Mouse (Mus musculus): Measurements from ENCODE around the gene Akna. TPM values are rescaled to one million over a fixed set of nuclear protein-coding genes. Genes with fewer than 3 reads are reported as not detected.
"Not testable (repeated sequence)": the region's sequence is repeated elsewhere in the genome, so short reads cannot be mapped to it uniquely, and the experiment has no call there.

The Akna gene
- polyA plus RNA-seq, 1 experiment from 2014 or later: 2.5 TPM

DNA sequence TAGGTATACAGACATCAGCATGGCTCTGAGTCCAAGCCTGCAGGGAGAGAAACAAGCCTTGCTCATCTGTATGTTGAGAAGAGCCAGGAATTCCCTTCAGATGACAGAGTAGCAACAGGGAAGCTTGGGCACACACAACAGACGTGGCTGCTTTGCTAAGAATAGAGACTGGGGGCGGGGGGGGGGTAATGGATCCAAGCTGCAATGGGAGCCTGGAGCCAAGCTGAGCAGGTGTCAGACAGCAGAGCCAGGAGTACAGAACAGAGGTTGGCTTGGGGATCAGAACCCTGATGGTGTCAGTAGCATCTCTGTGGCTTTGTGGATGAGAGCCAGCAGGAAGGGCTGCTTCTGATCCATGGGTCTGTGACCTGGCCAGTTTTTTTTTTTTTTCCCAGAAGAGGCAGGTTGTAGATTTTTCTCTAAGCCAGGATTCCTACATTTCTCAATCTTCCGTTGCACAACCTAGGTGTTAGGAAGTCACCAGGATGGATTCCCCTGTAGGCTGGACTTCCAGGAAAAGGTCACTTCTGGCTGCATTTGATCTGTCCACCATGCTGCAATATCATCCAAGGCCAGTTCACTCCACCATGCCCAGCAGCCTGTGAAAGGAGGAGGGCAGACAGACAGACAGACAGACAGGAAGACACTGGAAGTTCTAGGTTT is 64.6 kb downstream of the Akna start:
- Histone ChIP-seq H3K9ac (replicated peaks; ENCODE audit: low read depth, low read length) (no peak overlapping the region), H3K27ac (ENCODE audit: low read depth, low read length) (no peak overlapping the region), H3K27me3 (ENCODE audit: control insufficient read depth, insufficient read depth, low read length) (no peaks in the 10 kb centered on the region), H3K4me1 (ENCODE audit: control insufficient read depth, insufficient read depth, low read length) (no peaks in the 10 kb centered on the region), H3K4me3 (ENCODE audit: low read depth, low read length) (no peak overlapping the region), H3K4me2 (ENCODE audit: low read depth, low read length) (no peak overlapping the region), H3K36me3 (ENCODE audit: control insufficient read depth, insufficient read depth, low read length) (no peaks in the 10 kb centered on the region), H3K9me3 (ENCODE audit: control insufficient read depth, low read length) (no peaks in the 10 kb centered on the region)
- ATAC-seq (ENCODE audit: low read depth): no peak
- WGBS: 64% methylated on average over 3 of the region's 3 CpGs

DNA sequence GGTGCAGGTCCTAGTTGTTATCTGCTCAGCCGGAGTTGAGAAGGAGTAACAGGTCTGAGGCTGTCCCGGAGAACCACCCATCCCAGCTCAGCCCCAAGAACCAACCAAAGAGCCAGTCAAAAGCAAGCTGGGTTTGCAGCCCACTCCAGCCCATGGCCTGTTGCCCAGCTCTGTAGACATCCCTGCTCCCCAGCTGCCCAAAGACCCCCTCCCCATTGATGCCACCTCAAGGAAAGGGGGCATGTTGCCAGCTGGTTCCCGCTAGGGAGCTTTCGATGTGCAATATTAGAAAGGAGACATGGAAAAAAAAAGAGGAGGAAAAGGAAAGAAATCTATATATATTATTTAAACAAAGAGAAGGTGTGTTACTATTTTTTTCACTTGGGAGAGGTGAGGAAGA is 69.8 kb downstream of the Akna start:
- Histone ChIP-seq H3K27ac (ENCODE audit: low read depth, low read length) (no peak overlapping the region), H3K36me3 (ENCODE audit: control insufficient read depth, insufficient read depth, low read length) (no peaks in the 10 kb centered on the region), H3K4me3 (ENCODE audit: low read depth, low read length) (no peak overlapping the region), H3K4me2 (ENCODE audit: low read depth, low read length) (no peak overlapping the region), H3K9me3 (ENCODE audit: control insufficient read depth, low read length) (no peaks in the 10 kb centered on the region), H3K4me1 (ENCODE audit: control insufficient read depth, insufficient read depth, low read length) (no peaks in the 10 kb centered on the region), H3K27me3 (ENCODE audit: control insufficient read depth, insufficient read depth, low read length) (no peaks in the 10 kb centered on the region), H3K9ac (replicated peaks; ENCODE audit: low read depth, low read length) (no peak overlapping the region)
- ATAC-seq (ENCODE audit: low read depth): no peak
- WGBS: 90% methylated on average over 4 of the region's 4 CpGs

DNA sequence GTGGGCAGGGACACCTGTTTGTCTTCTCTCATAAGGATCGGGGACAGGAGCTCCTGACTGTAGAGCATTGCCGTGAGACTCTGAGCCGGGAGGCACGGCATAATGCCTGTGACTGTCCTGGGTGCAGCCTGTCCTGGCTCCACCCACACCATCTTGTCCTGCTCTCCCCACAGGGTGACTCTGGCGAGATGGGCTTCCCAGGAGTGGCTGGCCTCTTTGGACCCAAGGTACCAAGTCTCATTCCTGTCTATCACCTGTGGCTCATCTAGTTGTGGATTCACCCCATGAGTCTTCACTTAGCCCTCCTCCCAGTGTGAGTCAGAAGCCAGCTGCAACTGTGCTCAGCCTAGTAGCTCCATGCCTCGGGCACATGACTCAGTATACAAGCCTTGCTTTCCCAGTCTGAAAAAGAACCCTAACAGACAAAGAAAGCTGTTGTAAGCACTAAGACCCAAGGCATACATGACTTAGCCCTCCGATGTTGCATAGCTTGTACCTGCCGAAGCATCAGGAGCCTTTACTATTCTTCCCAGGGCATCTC is 79.8 kb downstream of the Akna start:
- Histone ChIP-seq H3K27ac (ENCODE audit: low read depth, low read length) (no peak overlapping the region), H3K36me3 (ENCODE audit: control insufficient read depth, insufficient read depth, low read length) (no peaks in the 10 kb centered on the region)
- 87% methylated on average over 8 of the region's 8 CpGs for WGBS

DNA sequence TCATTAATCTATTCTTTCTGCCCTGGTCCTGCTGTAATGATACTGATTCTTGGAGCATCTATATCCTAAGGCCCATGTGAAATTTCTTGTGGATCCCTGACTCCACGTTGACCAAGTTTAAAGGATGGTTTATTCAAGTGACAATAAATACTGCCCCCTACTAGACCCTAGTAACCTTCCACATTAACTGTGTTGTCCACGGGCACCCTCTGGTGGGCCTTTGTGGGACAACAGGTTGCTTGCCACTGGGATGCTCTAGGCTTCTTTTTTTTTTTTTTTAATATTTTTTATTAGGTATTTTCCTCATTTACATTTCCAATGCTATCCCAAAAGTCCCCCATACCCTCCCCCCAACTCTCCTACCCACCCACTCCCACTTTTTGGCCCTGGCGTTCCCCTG is 83.6 kb downstream of the Akna start:
- H3K4me3 ChIP-seq (ENCODE audit: low read depth, low read length); H3K9ac ChIP-seq (replicated peaks; ENCODE audit: low read depth, low read length); H3K27ac ChIP-seq (ENCODE audit: low read depth, low read length); H3K9me3 ChIP-seq (ENCODE audit: control insufficient read depth, low read length); H3K4me1 ChIP-seq (ENCODE audit: control insufficient read depth, insufficient read depth, low read length); H3K4me2 ChIP-seq (ENCODE audit: low read depth, low read length); H3K27me3 ChIP-seq (ENCODE audit: control insufficient read depth, insufficient read depth, low read length); H3K36me3 ChIP-seq (ENCODE audit: control insufficient read depth, insufficient read depth, low read length): not testable (repeated sequence)
- peak; percentile 22; the same call in 1 of the 2 replicates for ATAC-seq (ENCODE audit: low read depth)
- 30% methylated on average over 3 of the region's 3 CpGs for whole genome bisulfite sequencing

More for the DNA sequence above, 79.8 kb downstream of the Akna start:
- Histone ChIP-seq H3K9ac (replicated peaks; ENCODE audit: low read depth, low read length) (no peak overlapping the region), H3K9me3 (ENCODE audit: control insufficient read depth, low read length) (no peaks in the 10 kb centered on the region), H3K27me3 (ENCODE audit: control insufficient read depth, insufficient read depth, low read length) (no peaks in the 10 kb centered on the region), H3K4me1 (ENCODE audit: control insufficient read depth, insufficient read depth, low read length) (no peaks in the 10 kb centered on the region), H3K4me2 (ENCODE audit: low read depth, low read length) (no peak overlapping the region), H3K4me3 (ENCODE audit: low read depth, low read length) (no peak overlapping the region)
- ATAC-seq (ENCODE audit: low read depth): no peak

Other genes starting within 250 kb of the Akna start
- gene Ambp, start 248.6 kb downstream of the Akna start, polyA plus RNA-seq (2014; fragmentation: Nextera tagmentation; extraction: Ambion mirVana): 0.59 and 0.63 TPM in 2 replicates
- gene Kif12, start 231.2 kb downstream of the Akna start, polyA plus RNA-seq (2014; fragmentation: Nextera tagmentation; extraction: Ambion mirVana): 0.13 TPM in 1 of 2 replicates, not detected in the other
- gene Col27a1, start 189.3 kb downstream of the Akna start, polyA plus RNA-seq (2014; fragmentation: Nextera tagmentation; extraction: Ambion mirVana): 1.2 and 3.1 TPM in 2 replicates
- not detected in 2 replicates for gene Orm1, start 58.8 kb downstream of the Akna start, polyA plus RNA-seq (2014; fragmentation: Nextera tagmentation; extraction: Ambion mirVana)
- gene Orm3, start 47.2 kb downstream of the Akna start, polyA plus RNA-seq (2014; fragmentation: Nextera tagmentation; extraction: Ambion mirVana): not detected in 2 replicates
- not detected in 2 replicates for gene Orm2, start 40.9 kb downstream of the Akna start, polyA plus RNA-seq (2014; fragmentation: Nextera tagmentation; extraction: Ambion mirVana)
- gene Whrn, start 92.6 kb upstream of the Akna start, polyA plus RNA-seq (2014; fragmentation: Nextera tagmentation; extraction: Ambion mirVana): 4.0 and 6.2 TPM in 2 replicates
- 431 and 462 TPM in 2 replicates for gene Atp6v1g1, start 141.4 kb upstream of the Akna start, polyA plus RNA-seq (2014; fragmentation: Nextera tagmentation; extraction: Ambion mirVana)
- gene Tmem268, start 155.4 kb upstream of the Akna start, polyA plus RNA-seq (2014; fragmentation: Nextera tagmentation; extraction: Ambion mirVana): 3.4 and 4.6 TPM in 2 replicates
- gene Gm11213, start 201.9 kb upstream of the Akna start, polyA plus RNA-seq (2014; fragmentation: Nextera tagmentation; extraction: Ambion mirVana): not detected in 2 replicates
- gene Tex48, start 219.1 kb upstream of the Akna start, polyA plus RNA-seq (2014; fragmentation: Nextera tagmentation; extraction: Ambion mirVana): not detected in 2 replicates

Data from neural tube, embryonic 14.5 days (tissue).